Mouse (Mus musculus) C2C12 (cell line): ENCODE data around the gene Pagr1b.

Experiments
- CEBPB ChIP-seq: IDR thresholded peaks from one replicate; pipeline ENCODE4 v1.6.1; 2011; ENCODE audit warnings: low read depth, mild to moderate bottlenecking, control low read depth, moderate library complexity
- CTCF ChIP-seq: IDR thresholded peaks from one replicate; pipeline ENCODE4 v1.5.1; 2011; ENCODE audit not compliant: control insufficient read depth, insufficient read depth, insufficient read length
- FOSL1 ChIP-seq: IDR thresholded peaks from one replicate; pipeline ENCODE4 v1.8.0; 2011; ENCODE audit warnings: mild to moderate bottlenecking, low read length; ENCODE audit not compliant: poor library complexity, insufficient read depth, severe bottlenecking
- MAX ChIP-seq: IDR thresholded peaks from one replicate; pipeline ENCODE4 v1.6.1; 2011; ENCODE audit warnings: mild to moderate bottlenecking, control low read depth
- MYOD1 ChIP-seq: IDR thresholded peaks from one replicate; pipeline ENCODE4 v1.6.1; 2011; ENCODE audit warnings: low read depth; ENCODE audit not compliant: control insufficient read depth, insufficient read length
- MYOG ChIP-seq: IDR thresholded peaks from one replicate; pipeline ENCODE4 v1.6.1; 2011; ENCODE audit not compliant: control insufficient read depth, insufficient read length; ENCODE audit errors: extremely low read depth
- USF1 ChIP-seq: IDR thresholded peaks from one replicate; pipeline ENCODE4 v1.6.1; 2011; ENCODE audit warnings: low read depth, mild to moderate bottlenecking, control low read depth, moderate library complexity

DNA sequence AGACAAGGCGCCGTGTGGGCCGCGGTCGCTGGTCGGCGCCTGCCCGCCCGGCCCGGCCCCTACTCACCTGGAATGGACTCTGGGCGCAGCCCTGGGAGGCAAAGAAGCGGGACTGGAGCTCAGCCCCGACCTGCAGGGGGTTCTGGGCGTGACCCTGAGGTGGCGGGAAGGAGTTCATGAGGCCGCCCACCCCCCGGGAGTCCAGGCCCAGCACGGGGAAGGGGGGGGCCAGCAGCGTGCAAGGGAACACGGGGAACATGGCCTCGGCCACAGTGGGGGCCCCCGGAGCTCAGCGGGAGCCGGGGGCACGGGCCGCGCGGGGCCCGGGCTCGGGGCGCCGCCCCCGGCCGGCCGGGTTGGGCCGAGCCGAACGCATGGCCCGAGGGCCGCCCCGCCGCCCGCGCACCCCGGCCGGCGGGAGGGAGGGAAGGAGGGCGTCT, 9.9 kb upstream of the Pagr1b start:
- TF ChIP-seq CTCF, result no peak
- TF ChIP-seq MAX, result no peak
- TF ChIP-seq USF1, result no peak
- no peak for TF ChIP-seq CEBPB
- no peak for TF ChIP-seq MYOG
- TF ChIP-seq MYOD1, result no peak
- TF ChIP-seq FOSL1, result no peak
